Mouse (Mus musculus) intestine, embryonic 14.5 days (tissue): ENCODE results near the gene Ndufab1. TPM values are rescaled to one million over a fixed set of nuclear protein-coding genes. Genes with fewer than 3 reads are reported as not detected.
"Not testable (repeated sequence)": the region's sequence is repeated elsewhere in the genome, so short reads cannot be mapped to it uniquely, and the experiment has no call there.

ENCODE experiments used
- ATAC-seq: fragments of 200-750 bp; cut with Nextera tagmentation; replicated peaks from 2 replicates; pipeline ENCODE4 v1.8.0; 2017; ENCODE audit warnings: low read depth, moderate number of reproducible peaks, moderate TSS enrichment, moderate library complexity; ENCODE audit not compliant: low FRiP score, low TSS enrichment
- DNase-seq: peaks from one replicate; pipeline ENCODE4 v3.0.0-alpha.2; 2018; ENCODE audit warnings: low spot score
- H3K27ac ChIP-seq: fragments of 300-500 bp; sonication (generic); 2 replicates; pipeline ENCODE4 v1.5.1; 2014; ENCODE audit warnings: low read depth, mild to moderate bottlenecking, control low read depth
- H3K27me3 ChIP-seq: fragments of 300-500 bp; sonication (generic); replicated peaks from 2 replicates; pipeline ENCODE4 v1.6.1; 2014; ENCODE audit warnings: low read length, control low read depth; ENCODE audit not compliant: control insufficient read depth, insufficient read depth
- H3K36me3 ChIP-seq: fragments of 300-500 bp; sonication (generic); 2 replicates; pipeline ENCODE4 v1.6.1; 2014; ENCODE audit warnings: low read length, control low read depth; ENCODE audit not compliant: control insufficient read depth, insufficient read depth
- H3K4me1 ChIP-seq: fragments of 300-500 bp; sonication (generic); replicated peaks from 2 replicates; pipeline ENCODE4 v1.6.1; 2014; ENCODE audit warnings: low read length, control low read depth, mixed read lengths; ENCODE audit not compliant: control insufficient read depth, insufficient read depth
- H3K4me2 ChIP-seq: fragments of 300-500 bp; sonication (generic); 2 replicates; pipeline ENCODE4 v1.6.1; 2014; ENCODE audit warnings: low read length
- H3K4me3 ChIP-seq: fragments of 300-500 bp; sonication (generic); 2 replicates; pipeline ENCODE4 v1.5.1; 2014; ENCODE audit warnings: low read depth, low read length, control low read depth, mixed read lengths
- H3K9ac ChIP-seq: fragments of 300-500 bp; sonication (generic); 2 replicates; pipeline ENCODE4 v1.6.1; 2014; ENCODE audit warnings: mild to moderate bottlenecking, low read length
- H3K9me3 ChIP-seq: fragments of 300-500 bp; sonication (generic); 2 replicates; pipeline ENCODE4 v1.6.1; 2016; ENCODE audit warnings: low read length, control low read depth; ENCODE audit not compliant: control insufficient read depth
- WGBS: fragments of 180-500 bp; shearing (Covaris S2); extraction: QIAGEN DNeasy Blood & Tissue Kit; methylation state at CpG from one replicate; pipeline ENCODE4 v1.1.7; 2014; 5-methylcytosine and 5-hydroxymethylcytosine counted together
- polyA plus RNA-seq: library from polyadenylated mRNA; unstranded; fragments of >200 nt; fragmentation: Nextera tagmentation; extraction: Ambion mirVana; gene quantifications from 2 replicates; pipeline ENCODE4 v1.2.1, GENCODE M21; 2014

The Ndufab1 gene
- polyA plus RNA-seq, 1 experiment from 2014 or later = 762 TPM

DNA sequence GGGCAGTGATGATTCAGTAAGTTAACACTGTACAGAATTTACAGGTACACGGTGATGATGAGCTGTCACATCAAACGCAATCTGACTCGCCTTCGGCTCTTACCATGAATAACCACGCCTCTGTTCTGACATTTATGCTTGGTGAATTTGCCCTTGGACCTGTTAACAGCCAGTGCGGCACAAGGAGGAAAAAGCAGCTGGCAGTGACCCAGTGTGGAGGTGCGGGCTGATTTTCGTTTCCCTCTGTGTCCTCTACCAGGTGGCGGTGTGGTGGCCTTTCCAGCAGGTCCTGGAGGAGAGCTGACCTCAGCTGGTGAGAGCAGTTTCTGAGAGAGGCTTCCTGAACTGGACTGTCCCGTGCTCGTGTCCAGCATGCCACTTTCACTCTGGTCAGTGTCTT lies 25.3 kb upstream of the Ndufab1 start:
- DNase-seq (no peak), ATAC-seq (no peak)
- Histone ChIP-seq H3K4me2 (no peak overlapping the region), H3K4me3 (no peak overlapping the region), H3K36me3 (peaks cover 64% of the 10 kb centered on the region), H3K27ac (no peak overlapping the region), H3K9ac (no peak overlapping the region), H3K9me3 (no peaks in the 10 kb centered on the region), H3K4me1 (peaks cover 6% of the 10 kb centered on the region; the same call in 1 of the 2 replicates), H3K27me3 (no peaks in the 10 kb centered on the region)
- WGBS = 95% methylated on average over 11 of the region's 11 CpGs

DNA sequence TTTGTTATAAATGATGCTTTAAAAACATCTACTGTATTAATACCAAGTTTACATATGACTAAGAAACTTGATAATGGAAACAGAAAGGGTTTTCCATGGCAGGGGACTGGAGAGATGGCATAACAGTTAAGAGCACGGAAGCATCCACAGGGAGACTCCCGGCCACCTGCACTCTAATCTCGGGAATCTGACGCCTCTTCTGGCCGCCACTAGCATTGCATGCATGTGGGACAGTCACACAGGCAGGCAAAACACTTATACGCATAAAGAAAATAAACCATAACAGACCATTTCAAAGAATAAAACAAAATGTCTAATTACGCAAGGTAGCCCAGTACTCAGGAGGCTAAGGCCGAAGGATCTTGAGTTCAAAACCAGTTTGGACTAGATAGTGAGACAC lies 23.9 kb upstream of the Ndufab1 start:
- H3K4me2 ChIP-seq = no peak overlapping the region
- WGBS = 83% methylated on average over 8 of the region's 8 CpGs
- ATAC-seq = no peak
- no peak overlapping the region for H3K9ac ChIP-seq
- H3K4me1 ChIP-seq = no peaks in the 10 kb centered on the region
- H3K9me3 ChIP-seq = no peaks in the 10 kb centered on the region
- H3K27ac ChIP-seq = no peak overlapping the region
- peaks cover 65% of the 10 kb centered on the region for H3K36me3 ChIP-seq
- no peak overlapping the region for H3K4me3 ChIP-seq
- DNase-seq = no peak
- no peaks in the 10 kb centered on the region for H3K27me3 ChIP-seq

DNA sequence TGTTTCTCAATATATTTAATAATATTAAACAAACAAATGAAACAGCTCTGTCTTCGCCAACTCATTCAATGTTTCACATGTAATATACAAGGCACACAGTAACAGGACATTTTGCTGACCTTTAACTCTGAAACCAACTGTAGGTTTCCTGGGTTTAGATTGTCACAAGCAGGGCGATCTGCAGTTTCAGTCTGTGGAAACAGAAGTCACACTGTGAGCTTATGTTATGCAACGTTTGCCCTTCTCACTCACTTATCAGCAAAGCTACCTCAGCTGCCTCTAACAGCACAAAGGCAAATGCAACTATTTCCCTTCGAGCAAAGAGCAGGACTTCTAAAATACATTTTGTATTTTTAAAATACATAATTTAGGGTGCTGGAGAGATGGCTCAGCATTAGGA lies 21.8 kb upstream of the Ndufab1 start:
- Histone ChIP-seq H3K9me3 (no peaks in the 10 kb centered on the region), H3K36me3 (peaks cover 62% of the 10 kb centered on the region), H3K4me2 (no peak overlapping the region), H3K9ac (no peak overlapping the region), H3K4me1 (no peaks in the 10 kb centered on the region), H3K4me3 (no peak overlapping the region), H3K27me3 (no peaks in the 10 kb centered on the region), H3K27ac (no peak overlapping the region)
- WGBS = 83% methylated on average over 4 of the region's 4 CpGs
- ATAC-seq (no peak), DNase-seq (no peak)

DNA sequence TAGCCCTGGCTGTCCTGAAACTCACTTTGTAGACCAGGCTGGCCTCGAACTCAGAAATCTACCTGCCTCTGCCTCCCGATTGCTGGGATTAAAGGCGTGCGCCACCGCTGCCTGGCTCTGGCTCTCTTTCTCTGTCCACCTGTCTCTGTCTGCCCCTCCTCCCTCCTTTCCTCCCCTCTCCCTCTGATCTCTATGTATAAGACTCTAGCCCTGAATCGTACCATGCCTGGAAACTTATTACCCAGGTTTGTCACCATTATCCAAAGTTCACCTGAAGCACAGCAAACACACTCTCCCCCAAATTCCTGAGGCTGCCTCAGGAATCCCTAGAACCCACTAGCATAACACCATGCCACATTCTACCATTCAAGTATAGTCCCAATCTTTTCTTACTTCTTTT lies 6.5 kb upstream of the Ndufab1 start:
- no peaks in the 10 kb centered on the region for H3K4me1 ChIP-seq
- no peak overlapping the region for H3K4me3 ChIP-seq
- H3K36me3 ChIP-seq = peaks cover 41% of the 10 kb centered on the region
- no peak overlapping the region for H3K4me2 ChIP-seq
- H3K9me3 ChIP-seq = no peaks in the 10 kb centered on the region
- H3K27ac ChIP-seq = no peak overlapping the region
- H3K27me3 ChIP-seq = no peaks in the 10 kb centered on the region
- 95% methylated on average over 6 of the region's 6 CpGs for WGBS
- no peak overlapping the region for H3K9ac ChIP-seq
- no peak for ATAC-seq
- DNase-seq = no peak

DNA sequence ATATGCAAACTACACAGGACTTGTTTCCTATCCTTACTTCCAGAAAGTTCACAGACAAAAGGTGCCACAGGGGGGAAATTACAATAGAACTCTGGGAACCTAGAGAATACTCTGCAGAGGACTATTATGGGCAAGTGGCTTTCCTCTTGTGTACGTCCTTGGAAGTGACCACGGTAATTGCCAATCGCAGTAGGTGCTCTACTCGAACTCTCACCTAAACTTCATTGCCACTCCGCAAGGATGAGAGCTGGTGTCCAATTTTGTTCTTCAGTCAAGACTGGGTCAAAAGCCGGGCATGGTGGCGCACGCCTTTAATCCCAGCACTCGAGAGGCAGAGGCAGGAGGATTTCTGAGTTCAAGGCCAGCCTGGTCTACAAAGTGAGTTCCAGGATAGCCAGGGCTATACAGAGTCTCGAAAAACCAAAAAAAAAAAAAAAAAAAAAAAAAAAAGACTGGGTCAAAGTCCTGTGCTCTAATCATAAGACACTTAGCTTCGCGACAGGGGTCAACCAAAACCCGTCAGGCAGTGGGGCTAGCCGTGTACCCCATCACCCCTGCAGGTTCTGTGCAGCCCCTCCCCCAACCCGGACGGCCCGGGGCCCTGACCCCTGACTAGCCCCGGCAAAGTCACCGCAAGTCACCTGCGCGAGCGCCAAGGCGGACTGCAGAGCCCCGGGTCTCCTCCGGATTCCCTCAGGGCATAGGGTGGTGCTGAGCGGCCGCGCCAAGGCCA lies 506 bp downstream of the Ndufab1 start:
- H3K4me1 ChIP-seq, H3K27me3 ChIP-seq, H3K9me3 ChIP-seq: not testable (repeated sequence)
- Histone ChIP-seq H3K36me3 (peaks cover 23% of the 10 kb centered on the region), H3K4me2 (peak overlapping the region; percentile 93), H3K27ac (peak overlapping the region; percentile 22; the same call in 1 of the 2 replicates), H3K4me3 (peak overlapping the region; percentile 75), H3K9ac (peak overlapping the region; percentile 76)
- 6% methylated on average over 25 of the region's 28 CpGs for WGBS
- DNase-seq = peak; percentile 79
- ATAC-seq = peak; percentile 80

DNA sequence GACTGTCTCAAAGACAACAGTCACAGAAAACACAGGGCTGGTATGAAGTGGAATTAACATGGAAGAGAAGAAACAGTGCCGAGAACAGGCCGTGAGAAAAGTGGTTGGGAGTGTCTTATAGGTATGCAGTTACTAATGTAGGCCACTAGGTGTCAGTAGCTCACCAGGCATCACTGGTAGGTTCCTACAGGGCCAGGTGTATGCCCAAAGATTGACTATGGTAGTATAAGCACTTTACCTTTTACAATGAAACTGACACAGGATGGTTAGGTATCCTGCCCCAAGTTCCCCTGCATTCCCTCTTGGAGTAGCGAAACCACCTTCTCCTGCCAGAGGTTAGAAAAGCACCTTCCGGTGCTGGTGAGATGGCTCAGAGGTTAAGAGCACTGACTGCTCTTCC lies 2.5 kb downstream of the Ndufab1 start:
- DNase-seq = peak; percentile 60
- Histone ChIP-seq H3K36me3 (peaks cover 43% of the 10 kb centered on the region), H3K27ac (no peak overlapping the region), H3K4me2 (no peak overlapping the region), H3K4me1 (peaks cover 7% of the 10 kb centered on the region; the same call in 1 of the 2 replicates), H3K9me3 (no peaks in the 10 kb centered on the region), H3K27me3 (no peaks in the 10 kb centered on the region), H3K4me3 (no peak overlapping the region), H3K9ac (no peak overlapping the region)
- ATAC-seq = no peak
- WGBS = 58% methylated on average over 4 of the region's 4 CpGs

DNA sequence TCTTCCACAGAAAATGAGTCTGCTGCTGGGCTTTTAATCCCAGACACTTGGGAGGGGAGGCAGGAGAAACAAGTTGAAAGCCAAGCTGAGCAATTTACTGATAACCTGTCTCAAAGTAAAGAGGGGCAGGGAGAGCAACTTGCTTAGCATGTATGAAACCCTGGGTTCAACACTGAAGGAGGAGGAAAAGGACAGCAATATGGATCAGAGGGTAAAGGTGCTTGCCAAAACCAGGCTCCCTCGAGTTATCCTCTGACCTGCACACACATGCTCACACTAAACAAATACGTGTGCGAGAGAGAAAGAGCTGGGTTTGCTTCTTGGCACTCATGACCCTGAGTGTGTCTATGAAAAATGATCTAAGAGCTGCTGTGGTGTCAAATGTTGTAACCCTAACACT lies 3.7 kb downstream of the Ndufab1 start:
- no peaks in the 10 kb centered on the region for H3K9me3 ChIP-seq
- H3K27me3 ChIP-seq = no peaks in the 10 kb centered on the region
- peaks cover 7% of the 10 kb centered on the region; the same call in 1 of the 2 replicates for H3K4me1 ChIP-seq
- no peak for DNase-seq
- no peak overlapping the region for H3K27ac ChIP-seq
- H3K9ac ChIP-seq = no peak overlapping the region
- H3K36me3 ChIP-seq = peaks cover 53% of the 10 kb centered on the region
- no peak overlapping the region for H3K4me2 ChIP-seq
- no peak overlapping the region for H3K4me3 ChIP-seq
- no peak for ATAC-seq
- 88% methylated on average over 3 of the region's 3 CpGs for WGBS

DNA sequence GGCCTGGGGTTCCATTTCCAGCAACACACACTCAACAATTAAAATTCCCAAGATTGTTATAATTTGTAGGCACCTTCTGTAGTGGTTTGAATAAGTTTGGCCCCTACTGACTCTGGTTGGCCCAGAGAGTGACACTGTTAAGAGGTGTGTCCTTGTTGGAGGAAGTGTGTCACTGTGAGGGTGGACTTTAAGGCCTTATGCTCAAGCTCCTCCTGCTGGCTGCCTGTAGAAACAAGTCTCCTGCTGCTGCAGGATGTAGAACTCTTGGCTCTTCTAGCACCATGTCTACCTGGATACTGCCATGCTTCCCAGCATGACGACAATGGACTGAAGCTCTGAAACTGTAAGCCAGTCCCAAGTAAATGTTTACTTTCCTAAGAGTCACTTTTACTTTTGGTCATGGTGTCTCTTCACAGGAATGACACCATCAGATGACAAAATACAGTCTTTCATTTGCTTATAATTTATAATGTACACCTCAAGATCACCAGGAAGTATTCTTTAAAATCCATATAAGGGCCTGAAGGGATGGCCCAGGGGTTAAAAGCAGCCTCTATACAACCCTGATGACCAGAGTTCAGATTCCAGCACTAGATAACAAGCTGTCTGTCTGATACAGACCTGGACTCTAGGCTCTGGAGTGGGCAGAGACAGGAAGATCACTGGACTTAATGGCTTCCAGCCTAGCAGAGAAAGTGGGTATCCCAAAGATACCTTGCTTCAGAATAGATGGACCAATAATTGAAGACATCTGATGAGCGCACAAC lies 6.9 kb downstream of the Ndufab1 start:
- WGBS = 90% methylated on average over 2 of the region's 2 CpGs
- peaks cover 82% of the 10 kb centered on the region for H3K36me3 ChIP-seq
- no peak for DNase-seq
- no peaks in the 10 kb centered on the region for H3K4me1 ChIP-seq
- H3K27me3 ChIP-seq = no peaks in the 10 kb centered on the region
- no peak overlapping the region for H3K4me2 ChIP-seq
- no peak for ATAC-seq
- H3K4me3 ChIP-seq = no peak overlapping the region
- no peaks in the 10 kb centered on the region for H3K9me3 ChIP-seq
- no peak overlapping the region for H3K9ac ChIP-seq
- no peak overlapping the region for H3K27ac ChIP-seq
